Mouse (Mus musculus) urinary bladder, adult 18-20 months (tissue): ENCODE measurements around the gene Nos1ap.
A peak's percentile ranks its signal among the peaks of the same experiment; 100 is the strongest.

Experiments
- DNase-seq, 2 experiments: peaks; one replicate each; pipeline ENCODE4 v3.0.0; 2022; ENCODE audit warnings: low spot score in 2 of 2, mixed read lengths in 2 of 2

The Nos1ap gene

GRCm38 (mm10) chr1:170588353-170588752 is 1.3 kb downstream of the Nos1ap start:
- no peak for DNase-seq

- no peak for DNase-seq
Measured at GRCm38 (mm10) chr1:170586715-170587114, 2.9 kb downstream of the Nos1ap start.

- no peak for DNase-seq
Measured at GRCm38 (mm10) chr1:170583925-170584324, 5.7 kb downstream of the Nos1ap start.

GRCm38 (mm10) chr1:170582341-170582740 is 7.3 kb downstream of the Nos1ap start:
- no peak for DNase-seq

GRCm38 (mm10) chr1:170580485-170581110 is 9.1 kb downstream of the Nos1ap start:
- DNase-seq: peak in 1 of 2 experiments; percentile 24

GRCm38 (mm10) chr1:170579476-170579875 is 10.2 kb downstream of the Nos1ap start:
- no peak for DNase-seq

- DNase-seq: no peak
Measured at GRCm38 (mm10) chr1:170579063-170579462, 10.6 kb downstream of the Nos1ap start.

- no peak for DNase-seq
Measured at GRCm38 (mm10) chr1:170576728-170577065, 13.0 kb downstream of the Nos1ap start.

- DNase-seq: no peak
Measured at GRCm38 (mm10) chr1:170576012-170576727, 13.5 kb downstream of the Nos1ap start.

- no peak for DNase-seq
Measured at GRCm38 (mm10) chr1:170573117-170573516, 16.5 kb downstream of the Nos1ap start.

GRCm38 (mm10) chr1:170566969-170567368 is 22.7 kb downstream of the Nos1ap start:
- DNase-seq: no peak

GRCm38 (mm10) chr1:170566538-170566937 is 23.1 kb downstream of the Nos1ap start:
- DNase-seq: no peak

GRCm38 (mm10) chr1:170564926-170565325 is 24.7 kb downstream of the Nos1ap start:
- no peak for DNase-seq

- no peak for DNase-seq
Measured at GRCm38 (mm10) chr1:170562431-170562830, 27.2 kb downstream of the Nos1ap start.

- no peak for DNase-seq
Measured at GRCm38 (mm10) chr1:170560768-170561167, 28.9 kb downstream of the Nos1ap start.

GRCm38 (mm10) chr1:170557962-170558361 is 31.7 kb downstream of the Nos1ap start:
- no peak for DNase-seq

- no peak for DNase-seq
Measured at GRCm38 (mm10) chr1:170556696-170557095, 33.0 kb downstream of the Nos1ap start.

- DNase-seq: peak; percentile 21 to 43
Measured at GRCm38 (mm10) chr1:170554939-170555293, 34.7 kb downstream of the Nos1ap start.

GRCm38 (mm10) chr1:170554235-170554938 is 35.3 kb downstream of the Nos1ap start:
- DNase-seq: no peak

- no peak for DNase-seq
Measured at GRCm38 (mm10) chr1:170550649-170551440, 38.8 kb downstream of the Nos1ap start.

- peak in 1 of 2 experiments; percentile 6 for DNase-seq
Measured at GRCm38 (mm10) chr1:170549059-170549458, 40.6 kb downstream of the Nos1ap start.

GRCm38 (mm10) chr1:170548192-170548795 is 41.4 kb downstream of the Nos1ap start:
- no peak for DNase-seq
